In the genomic region with DNA sequence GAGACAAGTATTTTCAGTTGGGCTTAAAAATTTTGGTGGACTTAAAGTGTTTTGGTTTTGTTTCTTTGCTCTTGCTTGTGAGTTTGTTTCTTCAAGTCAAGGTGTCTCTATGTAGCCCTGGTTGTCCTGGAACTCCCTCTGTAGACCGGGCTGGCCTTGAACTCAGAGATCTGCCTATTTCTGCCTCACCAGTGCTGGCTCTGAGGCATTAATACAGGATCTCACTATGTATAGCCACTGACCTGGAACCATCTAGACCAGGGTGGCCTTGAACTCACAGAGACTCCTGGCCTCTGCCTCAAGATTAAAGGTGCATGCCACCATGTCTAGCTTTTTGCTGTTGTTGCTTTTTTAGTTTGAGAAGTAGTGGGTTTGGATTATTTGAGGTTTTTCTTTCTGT, we compare ENCODE assay signal across 8 mouse cellular contexts. TPM values are rescaled to one million over a fixed set of nuclear protein-coding genes. Genes with fewer than 3 reads are reported as not detected.
DNase-seq lines count a peak whose midpoint lies in the region; ATAC-seq and TF ChIP-seq lines count a peak whose summit lies in the region.

No protein-coding gene starts in this region.

- no peak overlapping the region; the same call in 1 of the 2 replicates for H3K9ac ChIP-seq in lung, embryonic 16.5 days (ENCODE audit: low read length)
- H3K9ac ChIP-seq in forebrain, embryonic 12.5 days, result no peak overlapping the region
- H3K9ac ChIP-seq in intestine, postnatal 0 days (ENCODE audit: low read depth, low read length), result peak overlapping the region; percentile 91; the same call in 1 of the 2 replicates
- peak overlapping the region; percentile 95; the same call in 1 of the 2 replicates for H3K9ac ChIP-seq in neural tube, embryonic 13.5 days

- WGBS in lung, embryonic 16.5 days, result 94% methylated on average over 1 of the region's 1 CpGs
- WGBS in forebrain, embryonic 12.5 days, result 86% methylated on average over 1 of the region's 1 CpGs
- 82% methylated on average over 1 of the region's 1 CpGs for WGBS in intestine, postnatal 0 days
- WGBS in neural tube, embryonic 13.5 days, result 96% methylated on average over 1 of the region's 1 CpGs

- TF ChIP-seq CTCF in intestine, postnatal 0 days (IDR thresholded peaks at IDR 0.05; ENCODE audit: low read depth), result no peak

- H3K36me3 ChIP-seq in lung, embryonic 16.5 days (ENCODE audit: control insufficient read depth, insufficient read depth, low read length), result no peaks in the 10 kb centered on the region
- H3K36me3 ChIP-seq in forebrain, embryonic 12.5 days (replicated peaks), result no peaks in the 10 kb centered on the region
- H3K36me3 ChIP-seq in intestine, postnatal 0 days (ENCODE audit: control insufficient read depth, insufficient read depth), result no peaks in the 10 kb centered on the region
- no peaks in the 10 kb centered on the region for H3K36me3 ChIP-seq in neural tube, embryonic 13.5 days

- no peaks in the 10 kb centered on the region for H3K9me3 ChIP-seq in lung, embryonic 16.5 days (ENCODE audit: control insufficient read depth, low read length)
- H3K9me3 ChIP-seq in forebrain, embryonic 12.5 days, result no peaks in the 10 kb centered on the region
- H3K9me3 ChIP-seq in intestine, postnatal 0 days (ENCODE audit: control insufficient read depth), result no peaks in the 10 kb centered on the region
- H3K9me3 ChIP-seq in neural tube, embryonic 13.5 days, result no peaks in the 10 kb centered on the region

- ATAC-seq in lung, embryonic 16.5 days (ENCODE audit: low read depth), result no peak
- ATAC-seq in forebrain, embryonic 12.5 days (ENCODE audit: low FRiP score), result no peak
- ATAC-seq in intestine, postnatal 0 days, result no peak
- no peak for ATAC-seq in neural tube, embryonic 13.5 days (ENCODE audit: low read depth)

- no peaks in the 10 kb centered on the region for H3K27me3 ChIP-seq in lung, embryonic 16.5 days (ENCODE audit: control insufficient read depth, insufficient read depth, low read depth, low read length)
- no peaks in the 10 kb centered on the region for H3K27me3 ChIP-seq in forebrain, embryonic 12.5 days
- H3K27me3 ChIP-seq in intestine, postnatal 0 days (replicated peaks; ENCODE audit: control insufficient read depth, insufficient read depth, low read length), result no peaks in the 10 kb centered on the region
- no peaks in the 10 kb centered on the region for H3K27me3 ChIP-seq in neural tube, embryonic 13.5 days

- peaks cover 21% of the 10 kb centered on the region for H3K4me1 ChIP-seq in lung, embryonic 16.5 days (replicated peaks; ENCODE audit: control insufficient read depth, insufficient read depth, low read length)
- peaks cover 13% of the 10 kb centered on the region for H3K4me1 ChIP-seq in forebrain, embryonic 12.5 days
- H3K4me1 ChIP-seq in intestine, postnatal 0 days (replicated peaks; ENCODE audit: control insufficient read depth, insufficient read depth, low read length), result peaks cover 3% of the 10 kb centered on the region; the same call in 1 of the 2 replicates
- H3K4me1 ChIP-seq in neural tube, embryonic 13.5 days (replicated peaks), result peaks cover 18% of the 10 kb centered on the region

- no peak overlapping the region for H3K27ac ChIP-seq in lung, embryonic 16.5 days (ENCODE audit: low read length)
- H3K27ac ChIP-seq in forebrain, embryonic 12.5 days, result no peak overlapping the region
- peak overlapping the region; percentile 97; the same call in 1 of the 2 replicates for H3K27ac ChIP-seq in intestine, postnatal 0 days (ENCODE audit: low read depth, low read length)
- no peak overlapping the region for H3K27ac ChIP-seq in neural tube, embryonic 13.5 days (replicated peaks)

- DNase-seq in lung, postnatal 25 days (ENCODE audit: low spot score), result no peak
- no peak for DNase-seq in adrenal gland, postnatal 14 days
- DNase-seq in thymus, postnatal 4 days, result no peak
- DNase-seq in layer of hippocampus, postnatal 14 days (ENCODE audit: low spot score in 2 of 2), result no peak

- H3K4me2 ChIP-seq in lung, embryonic 16.5 days (ENCODE audit: low read depth, low read length), result peak overlapping the region; percentile 92
- H3K4me2 ChIP-seq in forebrain, embryonic 12.5 days, result peak overlapping the region; percentile 95
- peak overlapping the region; percentile 83 for H3K4me2 ChIP-seq in intestine, postnatal 0 days (replicated peaks; ENCODE audit: low read depth)
- H3K4me2 ChIP-seq in neural tube, embryonic 13.5 days, result peak overlapping the region; percentile 71

- H3K4me3 ChIP-seq in lung, embryonic 16.5 days (ENCODE audit: low read length), result peak overlapping the region; percentile 91
- peak overlapping the region; percentile 63 for H3K4me3 ChIP-seq in forebrain, embryonic 12.5 days (replicated peaks)
- peak overlapping the region; percentile 90 for H3K4me3 ChIP-seq in intestine, postnatal 0 days (ENCODE audit: low read depth, low read length)
- peak overlapping the region; percentile 92 for H3K4me3 ChIP-seq in neural tube, embryonic 13.5 days

RNA-seq across cellular contexts. Expression of a gene that starts 1.2 kb away (rescaled TPM):
- 46.4 and 53.9 TPM in 2 replicates for polyA plus RNA-seq in lung, embryonic 16.5 days (2015; fragmentation: Nextera tagmentation; extraction: Ambion mirVana)
- polyA plus RNA-seq in forebrain, embryonic 12.5 days (2016; fragmentation: Nextera tagmentation; extraction: Ambion mirVana), result 42.7 and 45.6 TPM in 2 replicates
- polyA plus RNA-seq in intestine, postnatal 0 days (2015; fragmentation: Nextera tagmentation; extraction: Ambion mirVana), result 114 and 120 TPM in 2 replicates
- polyA plus RNA-seq in neural tube, embryonic 13.5 days (2015; fragmentation: Nextera tagmentation; extraction: Ambion mirVana), result 42.1 and 49.7 TPM in 2 replicates
- total RNA-seq in adrenal gland, postnatal 14 days (2021), result 75.6 and 77.2 TPM in 2 replicates
- total RNA-seq in layer of hippocampus, postnatal 14 days (2021), result 10 to 100 TPM; 43.6 to 46.5 TPM

RNA-seq across cellular contexts. Expression of a gene that starts 12.4 kb away (rescaled TPM):
- 30.1 and 31.8 TPM in 2 replicates for polyA plus RNA-seq in lung, embryonic 16.5 days (2015; fragmentation: Nextera tagmentation; extraction: Ambion mirVana)
- polyA plus RNA-seq in forebrain, embryonic 12.5 days (2016; fragmentation: Nextera tagmentation; extraction: Ambion mirVana), result 31.8 and 34.6 TPM in 2 replicates
- 29.4 and 30.2 TPM in 2 replicates for polyA plus RNA-seq in intestine, postnatal 0 days (2015; fragmentation: Nextera tagmentation; extraction: Ambion mirVana)
- 33.2 and 40.3 TPM in 2 replicates for polyA plus RNA-seq in neural tube, embryonic 13.5 days (2015; fragmentation: Nextera tagmentation; extraction: Ambion mirVana)
- total RNA-seq in adrenal gland, postnatal 14 days (2021), result 6.2 and 6.8 TPM in 2 replicates
- total RNA-seq in layer of hippocampus, postnatal 14 days (2021), result 10 to 100 TPM; 11.8 to 14.0 TPM

RNA-seq across cellular contexts. Expression of a gene that starts 31.6 kb away (rescaled TPM):
- polyA plus RNA-seq in lung, embryonic 16.5 days (2015; fragmentation: Nextera tagmentation; extraction: Ambion mirVana), result not detected in 2 replicates
- not detected in 2 replicates for polyA plus RNA-seq in forebrain, embryonic 12.5 days (2016; fragmentation: Nextera tagmentation; extraction: Ambion mirVana)
- polyA plus RNA-seq in intestine, postnatal 0 days (2015; fragmentation: Nextera tagmentation; extraction: Ambion mirVana), result not detected in 2 replicates
- not detected in 2 replicates for polyA plus RNA-seq in neural tube, embryonic 13.5 days (2015; fragmentation: Nextera tagmentation; extraction: Ambion mirVana)
- total RNA-seq in adrenal gland, postnatal 14 days (2021), result not detected in 2 replicates
- total RNA-seq in layer of hippocampus, postnatal 14 days (2021), result not detected

RNA-seq across cellular contexts. Expression of a gene that starts 55.8 kb away (rescaled TPM):
- 0.28 and 0.55 TPM in 2 replicates for polyA plus RNA-seq in lung, embryonic 16.5 days (2015; fragmentation: Nextera tagmentation; extraction: Ambion mirVana)
- polyA plus RNA-seq in forebrain, embryonic 12.5 days (2016; fragmentation: Nextera tagmentation; extraction: Ambion mirVana), result 0.27 and 0.40 TPM in 2 replicates
- polyA plus RNA-seq in intestine, postnatal 0 days (2015; fragmentation: Nextera tagmentation; extraction: Ambion mirVana), result 292 and 346 TPM in 2 replicates
- polyA plus RNA-seq in neural tube, embryonic 13.5 days (2015; fragmentation: Nextera tagmentation; extraction: Ambion mirVana), result 0.17 TPM in 1 of 2 replicates, not detected in the other
- not detected in 2 replicates for total RNA-seq in adrenal gland, postnatal 14 days (2021)
- total RNA-seq in layer of hippocampus, postnatal 14 days (2021), result not detected

Comparison
In these comparisons a context has a peak if more than half of its experiments do, and no peak if none do; other contexts are left out.
1. H3K9ac ChIP-seq: peak in intestine, postnatal 0 days (single experiment) and neural tube, embryonic 13.5 days (single experiment); none in lung, embryonic 16.5 days (single experiment) and forebrain, embryonic 12.5 days (single experiment).
2. Peak in every context shown above with its lines, with median percentiles within 50 percentile points of each other: H3K4me2 ChIP-seq and H3K4me3 ChIP-seq.